Mouse (Mus musculus): ENCODE results near the gene Elmsan1. TPM values are rescaled to one million over a fixed set of nuclear protein-coding genes. Genes with fewer than 3 reads are reported as not detected.

The Elmsan1 gene
- polyA plus RNA-seq, 1 experiment from 2014 or later: 5.8 TPM

DNA sequence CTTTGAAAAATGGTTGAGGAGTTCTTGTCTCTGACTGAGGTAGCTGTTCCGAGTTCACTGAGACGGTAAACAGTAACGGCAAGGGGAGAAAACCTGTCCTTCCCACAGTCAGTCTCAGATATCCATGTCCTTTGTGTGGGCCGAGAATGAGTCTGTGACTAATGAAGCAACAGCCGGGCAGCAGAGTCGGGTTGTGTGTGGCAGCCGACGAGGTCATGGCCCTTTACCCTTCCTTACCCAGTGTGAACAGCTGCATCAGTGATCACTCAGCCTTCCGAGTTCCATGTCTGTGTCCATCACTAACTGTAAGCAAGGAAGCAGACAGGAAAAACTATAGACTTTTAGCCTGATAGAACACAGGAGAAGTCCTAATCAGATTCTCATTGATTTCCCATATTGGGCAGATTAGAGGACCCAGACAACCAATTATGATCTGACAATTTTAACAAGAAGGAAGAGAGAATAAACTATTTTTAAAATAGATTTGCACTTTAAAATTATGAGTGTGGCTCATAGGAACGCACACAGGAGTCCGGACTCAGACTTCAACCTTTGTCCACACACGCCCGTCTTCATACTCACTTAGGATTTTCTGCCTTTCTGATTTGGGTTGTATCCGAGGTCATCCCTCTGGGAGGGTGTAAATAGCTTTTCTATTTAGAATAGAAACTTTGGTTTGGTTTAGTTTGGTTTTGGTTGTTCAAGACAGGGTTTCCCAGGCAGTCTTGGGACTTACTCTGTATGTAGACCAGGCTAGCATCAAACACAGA is 76.2 kb downstream of the Elmsan1 start:
- TF ChIP-seq CTCF (IDR thresholded peaks at IDR 0.05; ENCODE audit: low read depth): no peak
- ATAC-seq (replicated peaks; ENCODE audit: low FRiP score, low read depth) (no peak), DNase-seq (ENCODE audit: low spot score) (no peak)
- Histone ChIP-seq H3K27me3 (ENCODE audit: insufficient read depth, low read length) (no peaks in the 10 kb centered on the region), H3K4me1 (replicated peaks; ENCODE audit: insufficient read depth, low read length) (no peaks in the 10 kb centered on the region), H3K4me2 (ENCODE audit: low read length) (no peak overlapping the region), H3K27ac (no peak overlapping the region), H3K36me3 (ENCODE audit: insufficient read depth, low read length) (peaks cover 6% of the 10 kb centered on the region; the same call in 1 of the 2 replicates), H3K9ac (ENCODE audit: low read depth, low read length) (no peak overlapping the region), H3K9me3 (replicated peaks; ENCODE audit: low read length) (no peaks in the 10 kb centered on the region), H3K4me3 (replicated peaks; ENCODE audit: low read depth, low read length) (no peak overlapping the region)
- 46% methylated on average over 14 of the region's 14 CpGs for WGBS

DNA sequence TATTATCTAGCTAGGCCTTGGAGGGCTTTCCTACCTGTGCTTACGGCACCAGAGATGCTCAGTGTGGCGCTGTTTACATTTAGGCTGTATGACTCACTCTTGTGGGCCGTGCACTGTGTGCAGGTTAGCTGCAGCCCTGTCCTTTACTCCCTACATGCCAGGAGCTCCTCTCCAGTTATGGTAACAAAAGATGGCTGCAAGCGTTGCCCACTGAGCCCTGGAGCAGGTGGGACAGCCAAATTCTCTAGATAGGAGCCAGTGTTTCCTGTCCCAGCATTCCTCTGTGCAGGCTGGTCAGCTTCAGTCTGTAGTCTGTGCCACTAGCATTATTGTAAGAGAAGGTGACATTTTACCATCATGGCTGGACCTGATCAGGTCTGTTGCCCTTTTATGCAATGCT is 77.4 kb downstream of the Elmsan1 start:
- no peak overlapping the region for H3K4me2 ChIP-seq (ENCODE audit: low read length)
- DNase-seq (ENCODE audit: low spot score) (no peak), ATAC-seq (replicated peaks; ENCODE audit: low FRiP score, low read depth) (no peak)
- WGBS: 84% methylated on average over 4 of the region's 4 CpGs
- no peaks in the 10 kb centered on the region for H3K27me3 ChIP-seq (ENCODE audit: insufficient read depth, low read length)
- H3K27ac ChIP-seq: no peak overlapping the region
- H3K9me3 ChIP-seq (replicated peaks; ENCODE audit: low read length): no peaks in the 10 kb centered on the region
- no peak overlapping the region for H3K4me3 ChIP-seq (replicated peaks; ENCODE audit: low read depth, low read length)
- no peak overlapping the region for H3K9ac ChIP-seq (ENCODE audit: low read depth, low read length)
- H3K36me3 ChIP-seq (ENCODE audit: insufficient read depth, low read length): peaks cover 11% of the 10 kb centered on the region; the same call in 1 of the 2 replicates
- no peak for TF ChIP-seq CTCF (IDR thresholded peaks at IDR 0.05; ENCODE audit: low read depth)
- H3K4me1 ChIP-seq (replicated peaks; ENCODE audit: insufficient read depth, low read length): no peaks in the 10 kb centered on the region

DNA sequence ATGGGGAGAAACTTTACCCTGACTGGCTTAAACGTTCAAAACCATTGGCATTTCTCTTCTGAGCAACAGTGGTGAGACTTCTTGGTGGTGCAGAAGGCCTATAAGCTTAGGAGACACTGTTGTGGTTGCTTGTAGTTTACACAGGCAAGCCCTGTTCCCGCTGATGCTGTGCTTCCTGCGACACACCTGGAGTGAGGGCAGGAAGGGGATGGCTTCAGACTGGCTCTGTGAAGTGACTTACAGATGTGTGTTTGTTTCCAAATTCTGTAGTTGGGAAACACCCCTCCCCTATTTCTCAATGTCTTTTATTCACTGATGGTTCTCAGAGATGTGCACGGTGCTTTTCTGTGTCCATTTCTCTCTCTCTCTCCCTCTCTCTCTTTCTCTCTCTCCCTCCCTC is 78.5 kb downstream of the Elmsan1 start:
- Histone ChIP-seq H3K27ac (no peak overlapping the region), H3K9ac (ENCODE audit: low read depth, low read length) (no peak overlapping the region), H3K4me3 (replicated peaks; ENCODE audit: low read depth, low read length) (no peak overlapping the region), H3K9me3 (replicated peaks; ENCODE audit: low read length) (no peaks in the 10 kb centered on the region), H3K4me2 (ENCODE audit: low read length) (no peak overlapping the region), H3K36me3 (ENCODE audit: insufficient read depth, low read length) (peaks cover 15% of the 10 kb centered on the region; the same call in 1 of the 2 replicates), H3K4me1 (replicated peaks; ENCODE audit: insufficient read depth, low read length) (no peaks in the 10 kb centered on the region), H3K27me3 (ENCODE audit: insufficient read depth, low read length) (no peaks in the 10 kb centered on the region)
- WGBS: 68% methylated on average over 4 of the region's 4 CpGs
- DNase-seq (ENCODE audit: low spot score) (no peak), ATAC-seq (replicated peaks; ENCODE audit: low FRiP score, low read depth) (no peak)
- TF ChIP-seq CTCF (IDR thresholded peaks at IDR 0.05; ENCODE audit: low read depth): no peak

DNA sequence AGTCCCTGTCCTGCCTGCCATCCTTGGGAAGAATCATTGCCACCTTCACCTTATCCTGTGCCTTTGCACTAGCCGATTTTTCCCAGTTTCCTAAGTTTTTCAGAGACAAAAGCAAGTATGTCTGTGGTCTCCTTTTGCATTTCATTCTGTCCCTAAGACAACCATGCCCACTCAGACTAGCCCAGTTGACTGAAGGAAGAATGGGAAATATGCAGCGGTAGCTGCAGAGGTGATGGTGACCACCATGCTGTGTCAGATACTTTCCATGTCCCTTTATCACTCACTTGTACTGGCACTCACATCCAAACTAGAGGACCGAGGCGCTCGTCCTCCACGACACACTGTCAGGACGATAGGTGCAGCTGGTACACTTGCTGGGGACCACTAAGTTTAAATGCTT is 81.5 kb downstream of the Elmsan1 start:
- DNase-seq (ENCODE audit: low spot score) (no peak), ATAC-seq (replicated peaks; ENCODE audit: low FRiP score, low read depth) (no peak)
- no peak overlapping the region for H3K27ac ChIP-seq
- WGBS: 94% methylated on average over 7 of the region's 7 CpGs
- no peak overlapping the region for H3K4me3 ChIP-seq (replicated peaks; ENCODE audit: low read depth, low read length)
- no peaks in the 10 kb centered on the region for H3K27me3 ChIP-seq (ENCODE audit: insufficient read depth, low read length)
- no peak for TF ChIP-seq CTCF (IDR thresholded peaks at IDR 0.05; ENCODE audit: low read depth)
- peaks cover 16% of the 10 kb centered on the region; the same call in 1 of the 2 replicates for H3K36me3 ChIP-seq (ENCODE audit: insufficient read depth, low read length)
- no peaks in the 10 kb centered on the region for H3K4me1 ChIP-seq (replicated peaks; ENCODE audit: insufficient read depth, low read length)
- no peak overlapping the region for H3K9ac ChIP-seq (ENCODE audit: low read depth, low read length)
- no peaks in the 10 kb centered on the region for H3K9me3 ChIP-seq (replicated peaks; ENCODE audit: low read length)
- no peak overlapping the region for H3K4me2 ChIP-seq (ENCODE audit: low read length)

- DNase-seq (ENCODE audit: low spot score) (peak; percentile 24), ATAC-seq (replicated peaks; ENCODE audit: low FRiP score, low read depth) (no peak)
- H3K27me3 ChIP-seq (ENCODE audit: insufficient read depth, low read length): no peaks in the 10 kb centered on the region
- H3K9ac ChIP-seq (ENCODE audit: low read depth, low read length): no peak overlapping the region
- 0 out of 2 replicates have a peak, but pooled peaks cover 16% of the 10 kb centered on the region for H3K36me3 ChIP-seq (ENCODE audit: insufficient read depth, low read length)
- no peak overlapping the region for H3K27ac ChIP-seq
- no peaks in the 10 kb centered on the region for H3K9me3 ChIP-seq (replicated peaks; ENCODE audit: low read length)
- H3K4me1 ChIP-seq (replicated peaks; ENCODE audit: insufficient read depth, low read length): no peaks in the 10 kb centered on the region
- no peak overlapping the region for H3K4me2 ChIP-seq (ENCODE audit: low read length)
- peak; percentile 67 for TF ChIP-seq CTCF (IDR thresholded peaks at IDR 0.05; ENCODE audit: low read depth)
- 69% methylated on average over 3 of the region's 3 CpGs for WGBS
- H3K4me3 ChIP-seq (replicated peaks; ENCODE audit: low read depth, low read length): no peak overlapping the region
Measured at GRCm38 (mm10) chr12:84132265-84132664, 86.4 kb downstream of the Elmsan1 start.

DNA sequence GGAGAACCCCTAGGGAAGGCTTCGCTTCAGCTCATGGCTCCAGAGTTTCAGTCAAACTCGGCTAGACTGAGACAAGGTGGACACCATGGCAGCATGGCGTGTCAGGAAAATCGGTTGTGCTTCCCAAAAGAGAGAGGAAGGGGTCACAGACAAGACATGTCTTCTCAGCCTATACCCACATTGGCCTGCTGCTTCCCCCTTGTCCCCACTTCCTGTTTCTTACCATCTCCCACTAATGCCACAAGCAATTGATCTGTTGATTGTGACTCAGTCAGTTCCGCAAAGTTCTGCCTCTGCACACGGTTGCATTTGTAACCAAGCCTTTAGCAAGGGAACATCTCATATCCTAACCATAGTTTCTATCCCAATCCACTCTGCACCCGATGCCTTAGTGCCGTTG is 88.8 kb downstream of the Elmsan1 start:
- Histone ChIP-seq H3K4me1 (replicated peaks; ENCODE audit: insufficient read depth, low read length) (no peaks in the 10 kb centered on the region), H3K27me3 (ENCODE audit: insufficient read depth, low read length) (no peaks in the 10 kb centered on the region), H3K4me3 (replicated peaks; ENCODE audit: low read depth, low read length) (no peak overlapping the region), H3K4me2 (ENCODE audit: low read length) (no peak overlapping the region), H3K9me3 (replicated peaks; ENCODE audit: low read length) (no peaks in the 10 kb centered on the region), H3K27ac (no peak overlapping the region), H3K9ac (ENCODE audit: low read depth, low read length) (no peak overlapping the region), H3K36me3 (ENCODE audit: insufficient read depth, low read length) (0 out of 2 replicates have a peak, but pooled peaks cover 7% of the 10 kb centered on the region)
- 92% methylated on average over 7 of the region's 8 CpGs for WGBS
- DNase-seq (ENCODE audit: low spot score) (no peak), ATAC-seq (replicated peaks; ENCODE audit: low FRiP score, low read depth) (no peak)
- TF ChIP-seq CTCF (IDR thresholded peaks at IDR 0.05; ENCODE audit: low read depth): no peak
